Mouse (Mus musculus) hindbrain, embryonic 15.5 days (tissue): ENCODE measurements around the gene Ces2f. TPM values are rescaled to one million over a fixed set of nuclear protein-coding genes. Genes with fewer than 3 reads are reported as not detected.

Experiments used
- ATAC-seq: fragments of 200-750 bp; cut with Nextera tagmentation; 2 replicates; pipeline ENCODE4 v1.8.0; 2017; ENCODE audit warnings: low read depth, moderate number of reproducible peaks, moderate TSS enrichment; ENCODE audit not compliant: low FRiP score
- H3K27ac ChIP-seq: fragments of 300-500 bp; sonication (generic); replicated peaks from 2 replicates; pipeline ENCODE4 v1.5.1; 2015; ENCODE audit warnings: mild to moderate bottlenecking, inconsistent platforms
- H3K27me3 ChIP-seq: fragments of 300-500 bp; sonication (generic); 2 replicates; pipeline ENCODE4 v1.6.1; 2015; ENCODE audit warnings: control low read depth, inconsistent platforms
- H3K36me3 ChIP-seq: fragments of 300-500 bp; sonication (generic); 2 replicates; pipeline ENCODE4 v1.6.1; 2015; ENCODE audit warnings: control low read depth, inconsistent platforms
- H3K4me1 ChIP-seq: fragments of 300-500 bp; sonication (generic); replicated peaks from 2 replicates; pipeline ENCODE4 v1.6.1; 2015; ENCODE audit warnings: control low read depth, inconsistent platforms
- H3K4me2 ChIP-seq: fragments of 300-500 bp; sonication (generic); 2 replicates; pipeline ENCODE4 v1.6.1; 2015; ENCODE audit warnings: moderate library complexity, mild to moderate bottlenecking, inconsistent platforms
- H3K4me3 ChIP-seq: fragments of 300-500 bp; sonication (generic); 2 replicates; pipeline ENCODE4 v1.5.1; 2015; ENCODE audit warnings: mild to moderate bottlenecking, inconsistent platforms
- H3K9ac ChIP-seq: fragments of 300-500 bp; sonication (generic); 2 replicates; pipeline ENCODE4 v1.6.1; 2015; ENCODE audit warnings: inconsistent platforms
- H3K9me3 ChIP-seq: fragments of 300-500 bp; sonication (generic); 2 replicates; pipeline ENCODE4 v1.6.1; 2016; ENCODE audit warnings: control low read depth, inconsistent platforms
- WGBS: fragments of 180-500 bp; shearing (Covaris S2); methylation state at CpG from one replicate; pipeline ENCODE4 v1.1.7; 2015; 5-methylcytosine and 5-hydroxymethylcytosine counted together
- polyA plus RNA-seq: library from polyadenylated mRNA; unstranded; fragments of >200 nt; fragmentation: Nextera tagmentation; extraction: Ambion mirVana; gene quantifications from 2 replicates; pipeline ENCODE4 v1.2.1, GENCODE M21; 2015

Gene Ces2f
- polyA plus RNA-seq, 1 experiment from 2014 or later = not detected

- Histone ChIP-seq H3K27me3 (no peaks in the 10 kb centered on the region), H3K9ac (no peak overlapping the region), H3K4me2 (no peak overlapping the region), H3K27ac (no peak overlapping the region), H3K4me3 (no peak overlapping the region), H3K36me3 (no peaks in the 10 kb centered on the region), H3K9me3 (0 out of 2 replicates have a peak, but pooled peaks cover 6% of the 10 kb centered on the region), H3K4me1 (no peaks in the 10 kb centered on the region)
- 92% methylated on average over 5 of the region's 5 CpGs for WGBS
- ATAC-seq = no peak
Measured at GRCm38 (mm10) chr8:104984126-104984525, 37.0 kb downstream of the Ces2f start.

- 0 out of 2 replicates have a peak, but pooled peaks cover 6% of the 10 kb centered on the region for H3K9me3 ChIP-seq
- no peak for ATAC-seq
- no peaks in the 10 kb centered on the region for H3K36me3 ChIP-seq
- 91% methylated on average over 2 of the region's 2 CpGs for WGBS
- no peak overlapping the region for H3K4me2 ChIP-seq
- no peaks in the 10 kb centered on the region for H3K4me1 ChIP-seq
- no peak overlapping the region for H3K9ac ChIP-seq
- H3K4me3 ChIP-seq = no peak overlapping the region
- no peak overlapping the region for H3K27ac ChIP-seq
- no peaks in the 10 kb centered on the region for H3K27me3 ChIP-seq
Measured at GRCm38 (mm10) chr8:104984942-104985341, 37.8 kb downstream of the Ces2f start.

GRCm38 (mm10) chr8:104998191-104998590 lies 51.0 kb downstream of the Ces2f start:
- 86% methylated on average over 6 of the region's 6 CpGs for WGBS
- Histone ChIP-seq H3K4me2 (no peak overlapping the region), H3K4me1 (no peaks in the 10 kb centered on the region)

GRCm38 (mm10) chr8:104999183-104999582 lies 52.0 kb downstream of the Ces2f start:
- Histone ChIP-seq H3K36me3 (no peaks in the 10 kb centered on the region), H3K27ac (no peak overlapping the region), H3K4me2 (no peak overlapping the region), H3K27me3 (no peaks in the 10 kb centered on the region), H3K9ac (no peak overlapping the region), H3K4me1 (no peaks in the 10 kb centered on the region), H3K9me3 (no peaks in the 10 kb centered on the region), H3K4me3 (no peak overlapping the region)
- ATAC-seq = no peak
- 85% methylated on average over 6 of the region's 6 CpGs for WGBS

More at GRCm38 (mm10) chr8:104998191-104998590, 51.0 kb downstream of the Ces2f start:
- Histone ChIP-seq H3K36me3 (no peaks in the 10 kb centered on the region), H3K27ac (no peak overlapping the region), H3K4me3 (no peak overlapping the region), H3K9me3 (no peaks in the 10 kb centered on the region), H3K27me3 (no peaks in the 10 kb centered on the region), H3K9ac (no peak overlapping the region)
- no peak for ATAC-seq

- H3K4me1 ChIP-seq = no peaks in the 10 kb centered on the region
- no peak within 1 kb of the TSS for H3K9ac ChIP-seq
- no peaks in the 10 kb centered on the region for H3K9me3 ChIP-seq
- ATAC-seq = no peak
- H3K27ac ChIP-seq = no peak within 1 kb of the TSS
- H3K27me3 ChIP-seq = no peaks in the 10 kb centered on the region
- no peak within 1 kb of the TSS for H3K4me2 ChIP-seq
- no peaks in the 10 kb centered on the region for H3K36me3 ChIP-seq
- WGBS = 89% methylated on average over 7 of the region's 7 CpGs
- no peak within 1 kb of the TSS for H3K4me3 ChIP-seq
Measured at GRCm38 (mm10) chr8:105000586-105000985, 53.4 kb downstream of the Ces2f start, which contains the start of gene Ces2h. Gene Ces2h, plus strand, starts transcription at chr8:105000853.

Other genes starting within 250 kb of the Ces2f start
- gene Ces2a, start 213.4 kb upstream of the Ces2f start, polyA plus RNA-seq = not detected in 2 replicates
- gene Ces2b, start 115.8 kb upstream of the Ces2f start, polyA plus RNA-seq = 0.18 and 0.28 TPM in 2 replicates
- not detected in 2 replicates for gene Ces2c, start 100.3 kb upstream of the Ces2f start, polyA plus RNA-seq
- not detected in 2 replicates for gene Ces2e, start 21.1 kb upstream of the Ces2f start, polyA plus RNA-seq
- gene Ces2g, start 14.4 kb downstream of the Ces2f start, polyA plus RNA-seq = not detected in 2 replicates
- gene Ces2h, start 53.5 kb downstream of the Ces2f start, polyA plus RNA-seq = not detected in 2 replicates
- gene Ces3a, start 101.2 kb downstream of the Ces2f start, polyA plus RNA-seq = not detected in 2 replicates
- not detected in 2 replicates for gene Ces3b, start 136.4 kb downstream of the Ces2f start, polyA plus RNA-seq
- gene Ces4a, start 184.4 kb downstream of the Ces2f start, polyA plus RNA-seq = 0.13 TPM in 1 of 2 replicates, not detected in the other
- 28.8 and 29.0 TPM in 2 replicates for gene Cbfb, start 223.3 kb downstream of the Ces2f start, polyA plus RNA-seq